Mouse (Mus musculus) heart, postnatal 0 days (tissue): ENCODE data around the gene Gm4064.
"Not testable (repeated sequence)": the region's sequence is repeated elsewhere in the genome, so short reads cannot be mapped to it uniquely, and the experiment has no call there.

ENCODE experiments used
- CTCF ChIP-seq: IDR thresholded peaks from 2 replicates; pipeline ENCODE4 v1.5.1; 2016; ENCODE audit warnings: antibody characterized with exemption, control low read depth, low read depth
- EP300 ChIP-seq: IDR thresholded peaks from 2 replicates; pipeline ENCODE4 v1.6.1; 2016; ENCODE audit warnings: antibody characterized with exemption, low read depth

DNA sequence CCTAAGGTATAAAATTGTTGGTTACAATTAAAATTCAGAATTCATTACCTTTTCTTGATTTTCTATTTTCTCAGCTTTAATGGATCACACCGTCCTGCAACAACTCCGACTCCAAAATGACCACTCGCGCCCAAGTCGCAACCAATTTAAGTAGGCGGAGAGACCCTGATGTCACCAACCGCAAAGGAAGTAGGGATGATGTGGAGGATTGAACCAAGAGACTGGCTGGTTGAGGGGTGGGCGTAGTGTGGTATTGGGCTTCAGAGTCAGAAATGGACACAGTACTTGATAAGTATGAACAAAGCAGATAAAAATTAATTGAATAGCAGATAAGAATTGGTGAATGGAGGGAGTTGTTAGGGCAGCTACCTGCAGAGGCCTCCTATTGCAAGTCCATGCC, at the start of gene Gm4064:
- TF ChIP-seq CTCF, EP300: not testable (repeated sequence)
